Mouse (Mus musculus) cortical plate, adult 2 months (tissue): ENCODE measurements at regions not wholly inside any gene's neighbourhood (a gene's known extent, or its start where the extent isn't known, plus 50 kb on each side); places are given as distances from the start of the nearest gene placed in this dataset.

Experiments
- CTCF ChIP-seq: fragments of 200-500 bp; IDR thresholded peaks from 2 replicates; pipeline ENCODE4 v1.5.1; 2011; ENCODE audit warnings: mild to moderate bottlenecking, control low read depth, low read length; ENCODE audit not compliant: insufficient read depth; ENCODE audit errors: extremely low read depth
- POLR2A ChIP-seq: fragments of 200-500 bp; IDR thresholded peaks from 2 replicates; pipeline ENCODE4 v1.6.1; 2011; ENCODE audit warnings: mild to moderate bottlenecking, low read length, control low read depth; ENCODE audit not compliant: insufficient read depth; ENCODE audit errors: extremely low read depth

DNA sequence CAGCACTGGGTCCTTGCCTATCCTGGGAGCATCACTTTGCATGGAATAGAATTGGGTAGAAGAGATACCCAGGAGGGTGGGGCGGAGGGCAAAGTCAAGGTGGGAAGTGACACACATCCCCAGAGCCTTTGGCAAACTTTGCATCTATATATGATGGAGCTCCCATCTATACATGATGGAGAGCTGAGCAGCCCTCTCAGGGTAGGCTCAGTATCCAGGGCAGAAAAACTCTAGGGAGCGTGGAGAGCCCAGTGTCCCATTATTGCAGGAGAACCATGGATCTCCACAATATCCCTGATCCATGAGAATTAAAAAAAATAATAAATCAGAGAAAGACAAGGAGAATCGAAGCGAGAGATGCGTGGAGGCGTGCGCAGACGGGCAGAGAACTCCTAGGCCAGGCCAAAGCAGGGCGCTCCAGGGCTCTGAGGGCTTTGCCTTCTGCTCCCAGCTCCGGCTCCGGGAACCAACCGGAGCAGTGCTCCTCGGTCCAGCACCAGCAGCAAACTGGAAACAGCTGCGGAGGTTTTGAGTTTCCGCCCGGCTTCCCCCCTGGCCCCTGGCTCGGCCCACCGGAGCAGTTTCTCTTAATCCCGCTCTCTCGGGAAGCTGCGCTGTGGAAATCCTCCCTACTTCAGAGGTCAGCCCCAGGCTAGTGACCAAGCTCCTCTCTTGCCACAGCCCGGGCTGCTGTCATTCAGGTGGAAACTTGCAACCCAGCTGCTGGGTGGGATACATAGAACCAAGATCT is 54.7 kb upstream of the Gm12830 start:
- TF ChIP-seq POLR2A: no peak
- TF ChIP-seq CTCF: no peak
